Mouse (Mus musculus) neural tube, embryonic 14.5 days (tissue): ENCODE data around the gene Cd44. TPM values are rescaled to one million over a fixed set of nuclear protein-coding genes. Genes with fewer than 3 reads are reported as not detected.

ENCODE experiments used
- ATAC-seq: fragments of 200-750 bp; cut with Nextera tagmentation; 2 replicates; pipeline ENCODE4 v1.8.0; 2017; ENCODE audit warnings: low read depth, mild to moderate bottlenecking, moderate TSS enrichment, moderate library complexity
- H3K27ac ChIP-seq: fragments of 300-500 bp; sonication (generic); 2 replicates; pipeline ENCODE4 v1.5.1; 2014; ENCODE audit warnings: low read depth, mild to moderate bottlenecking, control low read depth, low read length, moderate library complexity, mixed read lengths
- H3K27me3 ChIP-seq: fragments of 300-500 bp; sonication (generic); 2 replicates; pipeline ENCODE4 v1.6.1; 2014; ENCODE audit warnings: low read length; ENCODE audit not compliant: control insufficient read depth, insufficient read depth
- H3K36me3 ChIP-seq: fragments of 300-500 bp; sonication (generic); 2 replicates; pipeline ENCODE4 v1.6.1; 2014; ENCODE audit warnings: low read length, mixed read lengths; ENCODE audit not compliant: control insufficient read depth, insufficient read depth
- H3K4me1 ChIP-seq: fragments of 300-500 bp; sonication (generic); 2 replicates; pipeline ENCODE4 v1.6.1; 2014; ENCODE audit warnings: low read length; ENCODE audit not compliant: control insufficient read depth, insufficient read depth
- H3K4me2 ChIP-seq: fragments of 300-500 bp; sonication (generic); 2 replicates; pipeline ENCODE4 v1.6.1; 2014; ENCODE audit warnings: mild to moderate bottlenecking, low read depth, low read length, control low read depth
- H3K4me3 ChIP-seq: fragments of 300-500 bp; sonication (generic); 2 replicates; pipeline ENCODE4 v1.5.1; 2014; ENCODE audit warnings: low read depth, low read length, control low read depth, mixed read lengths
- H3K9ac ChIP-seq: fragments of 300-500 bp; sonication (generic); replicated peaks from 2 replicates; pipeline ENCODE4 v1.6.1; 2014; ENCODE audit warnings: low read depth, mild to moderate bottlenecking, control low read depth, low read length, mixed read lengths
- H3K9me3 ChIP-seq: fragments of 300-500 bp; sonication (generic); 2 replicates; pipeline ENCODE4 v1.6.1; 2016; ENCODE audit warnings: low read length; ENCODE audit not compliant: control insufficient read depth
- WGBS: fragments of 180-500 bp; shearing (Covaris S2); extraction: QIAGEN DNeasy Blood & Tissue Kit; methylation state at CpG from one replicate; pipeline ENCODE4 v1.1.7; 2014; 5-methylcytosine and 5-hydroxymethylcytosine counted together
- polyA plus RNA-seq: library from polyadenylated mRNA; unstranded; fragments of >200 nt; fragmentation: Nextera tagmentation; extraction: Ambion mirVana; gene quantifications from 2 replicates; pipeline ENCODE4 v1.2.1, GENCODE M21; 2014

Gene Cd44
- polyA plus RNA-seq, 1 experiment from 2014 or later = 4.5 TPM

GRCm38 (mm10) chr2:102763991-102764390 is 137.5 kb downstream of the Cd44 start:
- Histone ChIP-seq H3K4me3 (no peak overlapping the region), H3K27ac (no peak overlapping the region), H3K4me1 (no peaks in the 10 kb centered on the region), H3K9me3 (no peaks in the 10 kb centered on the region), H3K4me2 (no peak overlapping the region), H3K36me3 (peaks cover 26% of the 10 kb centered on the region; the same call in 1 of the 2 replicates), H3K9ac (no peak overlapping the region), H3K27me3 (no peaks in the 10 kb centered on the region)
- ATAC-seq = no peak
- WGBS = 96% methylated on average over 2 of the region's 2 CpGs

GRCm38 (mm10) chr2:102763176-102763575 is 138.3 kb downstream of the Cd44 start:
- Histone ChIP-seq H3K4me1 (no peaks in the 10 kb centered on the region), H3K27ac (no peak overlapping the region), H3K9me3 (no peaks in the 10 kb centered on the region), H3K9ac (no peak overlapping the region), H3K4me2 (no peak overlapping the region), H3K36me3 (peaks cover 23% of the 10 kb centered on the region; the same call in 1 of the 2 replicates), H3K27me3 (no peaks in the 10 kb centered on the region), H3K4me3 (no peak overlapping the region)
- ATAC-seq = no peak
- 93% methylated on average over 3 of the region's 3 CpGs for WGBS

Other genes with a start within 250 kb of the Cd44 start
- gene Slc1a2, start 243.0 kb downstream of the Cd44 start, polyA plus RNA-seq = 32.8 and 40.8 TPM in 2 replicates
- gene Pdhx, start 171.8 kb upstream of the Cd44 start, polyA plus RNA-seq = 72.1 and 76.7 TPM in 2 replicates
- 52.1 and 56.3 TPM in 2 replicates for gene Apip, start 172.0 kb upstream of the Cd44 start, polyA plus RNA-seq